Mouse (Mus musculus) spleen, embryonic (tissue): ENCODE measurements around the gene Ndufb5.
"Not testable (repeated sequence)": the region's sequence is repeated elsewhere in the genome, so short reads cannot be mapped to it uniquely, and the experiment has no call there.

ENCODE experiments used
- CTCF ChIA-PET: fragments of 350-600 bp; sonication (Branson Sonifier 250); formaldehyde crosslinking; loops from one replicate; lab custom pipeline; 2022; lab: Charles Lee

The Ndufb5 gene

DNA sequence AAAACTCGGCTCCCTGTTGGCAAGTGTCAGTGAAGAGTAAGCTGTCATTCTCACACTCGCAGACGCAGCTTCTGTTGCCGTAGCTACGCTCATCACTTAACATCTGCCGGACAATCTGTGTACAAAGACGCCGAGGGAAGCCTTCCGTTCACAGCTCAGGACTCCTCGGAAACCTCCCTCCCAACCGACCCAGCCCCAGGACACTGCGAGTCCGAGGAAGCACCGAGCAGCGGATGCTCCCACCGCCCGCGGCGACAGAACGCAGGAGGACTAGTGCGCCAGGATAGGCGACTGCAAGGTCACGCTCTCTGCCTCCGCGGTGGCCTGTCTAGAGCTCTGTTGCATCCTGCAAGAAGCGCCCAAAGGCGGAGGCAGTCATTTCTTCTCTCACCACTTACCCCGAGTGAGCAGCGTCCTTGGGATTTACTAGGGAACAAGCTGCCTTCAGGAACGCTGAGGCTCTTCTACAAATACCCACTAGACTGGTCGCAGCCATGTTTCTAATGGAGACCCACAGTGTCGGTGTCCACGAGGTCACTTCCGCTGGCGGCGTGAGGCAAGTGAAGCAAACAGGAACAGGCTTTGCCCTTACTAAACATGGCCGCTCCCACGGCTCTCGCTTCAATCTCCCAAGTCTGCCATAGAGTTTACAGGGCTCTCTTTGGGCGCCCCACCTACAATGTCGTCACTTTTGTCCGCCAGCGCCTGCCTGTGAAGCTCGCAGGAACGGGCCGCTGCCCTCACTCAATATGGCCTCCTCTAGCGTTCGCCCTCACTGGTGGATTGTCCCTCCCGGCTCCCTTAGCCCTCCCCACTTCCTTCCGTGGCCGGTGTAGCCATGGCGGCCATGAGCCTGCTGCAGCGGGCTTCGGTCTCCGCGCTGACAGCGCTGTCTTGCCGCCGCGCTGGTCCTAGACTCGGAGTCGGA is at the start of gene Ndufb5:
Gene Ndufb5, plus strand, starts transcription at position 747 of the 928 bp plus-strand sequence.
- CTCF ChIA-PET: interaction anchor here (1.2 kb wide), 1 partner anchor 27 kb away, joined by 3 read pairs; no protein-coding TSS in a partner anchor

DNA sequence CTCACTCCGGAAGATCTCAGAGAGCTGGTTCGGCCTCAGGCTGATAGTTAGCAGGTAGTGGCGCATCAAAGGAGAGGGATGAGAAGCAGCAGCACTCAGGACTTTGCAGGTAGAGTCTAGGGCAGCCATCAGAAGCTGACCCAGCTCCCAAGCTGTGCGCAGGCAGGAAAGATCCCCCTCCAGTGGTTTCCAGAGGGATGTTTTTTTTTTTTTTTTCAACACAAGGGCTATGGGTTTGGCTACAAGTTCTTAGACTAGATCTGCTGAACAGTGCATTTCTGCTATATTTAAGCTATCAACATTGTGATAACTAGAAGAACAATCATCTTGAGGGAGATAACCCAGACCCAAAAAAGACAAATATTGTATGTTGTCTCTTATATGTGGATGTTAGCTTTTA is 49.6 kb upstream of the Ndufb5 start:
- CTCF ChIA-PET: no interaction called here

DNA sequence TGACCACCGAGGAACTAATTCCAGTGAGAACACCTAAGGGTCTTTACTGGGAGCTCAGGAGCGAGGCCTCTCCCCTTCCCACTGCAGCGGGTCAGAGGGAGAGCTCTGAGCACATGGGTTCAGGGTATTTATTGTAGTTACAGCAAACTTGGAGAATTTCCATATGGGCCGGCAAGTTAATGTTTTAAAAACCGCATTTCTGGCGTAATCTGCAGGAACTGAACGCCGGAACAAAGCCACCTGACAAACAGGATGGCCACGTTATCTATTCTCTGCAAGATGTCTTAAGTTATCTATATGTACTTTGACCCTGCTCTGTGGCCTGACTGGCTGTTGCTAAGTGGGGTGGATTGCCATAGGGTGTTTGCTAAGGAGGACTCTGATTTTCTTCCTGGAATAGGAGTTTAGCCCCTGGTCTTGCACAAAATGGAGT is 47.2 kb upstream of the Ndufb5 start:
- CTCF ChIA-PET: no interaction called here

DNA sequence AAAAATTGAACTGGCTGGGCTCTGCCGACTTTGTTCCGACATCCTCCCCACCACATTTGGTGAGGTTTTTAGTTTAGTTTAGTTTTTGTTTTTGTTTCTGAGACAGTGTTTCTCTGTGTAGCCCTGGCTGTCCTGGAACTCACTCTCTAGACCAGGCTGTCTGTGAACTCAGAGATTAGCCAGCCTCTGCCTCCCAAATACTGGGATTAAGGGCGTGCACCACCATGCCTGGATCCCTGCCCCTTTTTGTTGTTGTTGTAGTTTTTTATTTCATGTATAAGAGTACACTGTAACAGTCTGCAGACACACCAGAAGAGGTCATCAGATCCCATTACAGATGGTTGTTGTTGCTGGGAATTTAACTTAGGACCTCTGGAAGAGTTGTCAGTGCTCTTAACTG is 46.8 kb upstream of the Ndufb5 start:
- CTCF ChIA-PET: no interaction called here

DNA sequence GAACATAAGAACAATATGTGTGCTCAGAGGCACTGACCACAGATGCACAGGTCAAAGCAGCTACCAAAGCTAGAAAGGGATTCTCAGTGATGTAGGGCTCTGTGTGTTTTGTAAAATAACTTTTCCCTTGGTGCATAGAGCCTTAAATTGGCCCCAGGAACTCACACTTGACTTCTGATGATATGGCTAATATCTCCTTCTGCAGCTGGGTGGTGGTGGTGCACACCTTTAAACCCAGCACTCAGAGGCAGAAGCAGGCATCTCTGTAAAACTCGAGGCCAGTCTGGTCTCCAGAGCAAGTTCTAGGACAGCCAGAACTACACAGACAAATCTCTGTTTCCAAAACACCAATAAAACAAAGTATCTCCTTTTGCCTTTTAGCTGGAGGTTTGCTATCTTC is 45.9 kb upstream of the Ndufb5 start:
- CTCF ChIA-PET: no interaction called here

DNA sequence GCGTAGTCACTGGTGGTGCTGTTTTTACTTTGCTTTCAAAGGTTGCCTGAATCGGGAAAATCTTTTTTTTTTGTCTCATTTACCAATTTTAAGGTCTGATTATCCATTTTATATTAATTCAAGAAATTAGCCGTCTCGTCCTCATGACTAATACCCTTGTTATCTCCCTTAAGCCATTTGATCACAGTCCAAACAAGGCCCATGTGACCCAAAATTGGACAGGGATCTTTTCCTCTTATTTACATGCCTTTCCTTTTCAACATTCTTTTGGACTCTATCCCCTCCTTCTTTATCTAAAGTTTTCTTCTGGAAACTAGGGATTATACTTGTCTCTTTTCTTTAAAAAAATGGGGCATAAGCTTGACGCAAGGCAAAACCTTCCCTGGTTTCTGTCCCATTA is 44.9 kb upstream of the Ndufb5 start:
- CTCF ChIA-PET: no interaction called here

DNA sequence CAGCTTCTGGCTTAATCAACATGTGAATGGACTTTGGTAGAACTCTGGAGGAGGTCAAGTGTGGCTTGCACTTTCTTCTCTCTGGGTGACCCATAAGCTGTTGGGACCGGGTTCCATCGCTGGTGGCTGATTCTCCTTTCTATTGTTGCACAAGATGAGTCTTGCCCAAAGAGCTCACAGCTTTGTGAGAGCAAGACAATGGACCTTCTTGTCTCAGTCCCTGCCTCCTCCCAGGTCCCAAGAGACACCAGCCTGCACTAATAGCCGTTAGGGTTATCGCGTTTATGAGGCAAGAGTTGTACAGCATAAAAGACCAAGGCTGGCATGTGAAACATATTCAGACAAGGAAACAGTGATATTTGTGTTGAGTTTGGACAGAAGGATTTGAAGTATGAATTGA is 42.6 kb upstream of the Ndufb5 start:
- CTCF ChIA-PET: interaction anchor here (0.6 kb wide), 2 partner anchors 138 to 1924 kb away, joined by 3 to 6 read pairs; no protein-coding TSS in a partner anchor

DNA sequence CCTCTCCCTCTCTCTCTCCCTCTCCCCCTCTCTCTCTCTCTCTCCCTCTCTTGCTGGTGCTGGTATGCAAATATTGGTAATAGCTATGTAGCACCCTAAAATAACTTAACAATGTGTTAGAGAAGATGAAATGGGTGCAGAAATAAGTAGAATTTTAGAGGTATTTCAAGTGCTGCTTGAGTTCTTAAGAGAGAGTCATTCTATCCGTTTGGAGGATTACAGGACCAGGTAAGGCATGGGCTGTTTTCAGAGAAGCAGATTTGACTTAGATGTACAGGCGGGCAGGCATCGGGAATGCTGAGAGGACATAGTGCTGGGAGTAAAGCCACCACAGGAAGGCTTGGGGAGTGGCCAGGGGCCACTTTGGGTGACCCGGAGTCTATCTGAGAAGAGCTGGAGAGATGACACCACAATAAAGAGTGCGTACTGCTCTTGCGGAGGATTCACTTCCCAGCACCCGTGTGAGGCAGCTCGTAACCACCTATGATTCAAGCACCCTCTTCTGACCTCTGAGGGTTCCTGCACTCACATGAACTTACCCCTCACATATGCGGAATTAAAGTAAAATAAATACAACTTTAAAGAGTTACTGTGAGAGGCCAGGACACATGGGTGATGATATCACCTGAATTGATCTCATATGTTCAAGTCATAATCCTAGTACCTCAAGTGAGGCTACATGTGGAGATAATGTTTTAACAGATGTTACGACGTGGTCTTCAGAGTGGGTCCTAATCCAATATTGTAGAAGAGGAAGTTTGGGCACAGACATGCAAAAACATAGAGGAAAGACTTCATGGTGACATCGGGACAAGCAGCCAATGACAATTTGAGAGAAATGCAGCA is 41.8 kb upstream of the Ndufb5 start:
- CTCF ChIA-PET: interaction anchor here (0.6 kb wide), 1 partner anchor 138 kb away, joined by 3 read pairs; no protein-coding TSS in a partner anchor

DNA sequence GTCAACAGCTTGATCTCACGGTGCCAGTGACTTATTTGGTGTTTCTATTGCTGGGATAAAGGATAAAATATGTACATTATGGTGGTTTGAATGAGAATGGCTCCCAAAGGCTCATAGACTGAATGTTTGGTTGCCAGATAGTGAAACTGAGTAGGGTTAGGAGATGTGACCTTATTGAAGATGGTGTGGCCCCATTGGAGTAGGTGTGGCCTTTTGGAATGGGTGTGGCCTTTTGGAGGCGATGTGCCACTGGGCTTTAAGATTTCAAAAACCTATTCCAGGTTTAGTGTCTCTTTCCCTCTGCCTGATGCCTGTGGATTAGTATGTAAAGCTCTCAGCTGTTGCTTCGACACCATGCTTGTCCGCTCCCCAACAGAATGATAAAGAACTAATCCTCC is 41.2 kb upstream of the Ndufb5 start:
- CTCF ChIA-PET: no interaction called here

DNA sequence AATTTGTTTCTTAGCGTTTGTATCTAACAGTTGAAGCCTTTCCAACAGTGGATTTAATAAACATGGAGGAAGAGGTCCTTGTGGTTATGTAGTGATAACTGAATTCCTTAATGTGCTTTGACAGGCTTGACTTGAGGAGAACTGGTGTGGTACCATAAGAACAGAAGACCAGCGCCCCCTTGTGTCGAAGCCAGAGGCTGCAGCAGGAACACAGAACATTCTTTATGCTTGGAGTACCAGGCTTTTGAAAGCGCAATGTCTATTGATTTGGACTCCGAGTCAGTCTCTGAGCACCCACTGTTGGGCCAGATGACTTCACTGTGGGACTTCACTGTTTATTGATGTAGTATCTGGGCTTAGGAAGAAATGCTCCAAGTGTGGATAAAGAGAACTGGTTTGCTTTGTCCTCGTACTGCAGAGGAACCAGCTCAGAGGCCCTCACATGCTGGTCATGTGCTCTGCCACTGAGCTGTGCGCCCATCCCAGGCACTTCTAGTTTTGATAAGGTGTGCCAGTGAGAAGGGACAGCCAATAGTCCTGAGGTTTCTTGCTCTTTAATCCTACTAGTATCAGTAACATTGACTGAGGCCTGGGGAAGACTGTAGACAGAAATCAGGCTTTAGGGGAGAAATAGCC is 38.4 kb upstream of the Ndufb5 start:
- CTCF ChIA-PET: no interaction called here

DNA sequence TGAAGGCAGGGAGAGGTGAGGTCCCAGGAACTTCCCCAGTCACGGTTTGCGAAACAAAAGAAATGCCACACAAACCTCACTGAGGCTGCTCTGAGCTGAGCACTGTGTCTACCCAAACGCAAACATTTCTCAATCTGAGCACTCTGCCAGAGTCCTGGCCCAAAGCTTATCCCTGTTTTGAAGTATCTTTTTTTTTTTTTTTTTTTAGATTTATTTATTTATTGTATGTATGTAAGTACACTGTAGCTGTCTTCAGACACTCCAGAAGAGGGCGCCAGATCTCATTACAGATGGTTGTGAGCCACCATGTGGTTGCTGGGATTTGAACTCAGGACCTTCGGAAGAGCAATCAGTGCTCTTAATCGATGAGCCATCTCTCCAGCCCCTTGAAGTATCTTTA is 32.8 kb upstream of the Ndufb5 start:
- CTCF ChIA-PET: interaction anchor here (0.6 kb wide), 1 partner anchor 10 kb away, joined by 3 read pairs; no protein-coding TSS in a partner anchor

DNA sequence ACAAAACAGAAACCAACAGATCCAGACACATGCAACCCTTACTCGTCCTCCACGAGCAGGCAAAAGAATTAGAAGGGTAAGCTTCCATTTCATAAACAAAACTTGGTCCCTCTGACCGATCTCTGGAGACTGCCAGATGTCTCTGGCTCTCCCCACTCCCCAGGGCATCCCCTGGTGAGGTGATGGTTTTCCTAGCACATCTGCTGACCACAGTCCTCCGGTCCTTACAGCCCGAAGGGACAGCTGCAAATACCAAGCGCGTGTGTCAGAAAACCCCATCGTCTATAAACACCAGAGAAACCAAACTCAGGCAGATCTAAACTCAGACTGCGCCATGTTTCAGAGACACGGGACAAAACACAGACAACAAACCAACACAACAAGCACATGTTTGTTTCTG is 32.2 kb upstream of the Ndufb5 start:
- CTCF ChIA-PET: not testable (repeated sequence)

DNA sequence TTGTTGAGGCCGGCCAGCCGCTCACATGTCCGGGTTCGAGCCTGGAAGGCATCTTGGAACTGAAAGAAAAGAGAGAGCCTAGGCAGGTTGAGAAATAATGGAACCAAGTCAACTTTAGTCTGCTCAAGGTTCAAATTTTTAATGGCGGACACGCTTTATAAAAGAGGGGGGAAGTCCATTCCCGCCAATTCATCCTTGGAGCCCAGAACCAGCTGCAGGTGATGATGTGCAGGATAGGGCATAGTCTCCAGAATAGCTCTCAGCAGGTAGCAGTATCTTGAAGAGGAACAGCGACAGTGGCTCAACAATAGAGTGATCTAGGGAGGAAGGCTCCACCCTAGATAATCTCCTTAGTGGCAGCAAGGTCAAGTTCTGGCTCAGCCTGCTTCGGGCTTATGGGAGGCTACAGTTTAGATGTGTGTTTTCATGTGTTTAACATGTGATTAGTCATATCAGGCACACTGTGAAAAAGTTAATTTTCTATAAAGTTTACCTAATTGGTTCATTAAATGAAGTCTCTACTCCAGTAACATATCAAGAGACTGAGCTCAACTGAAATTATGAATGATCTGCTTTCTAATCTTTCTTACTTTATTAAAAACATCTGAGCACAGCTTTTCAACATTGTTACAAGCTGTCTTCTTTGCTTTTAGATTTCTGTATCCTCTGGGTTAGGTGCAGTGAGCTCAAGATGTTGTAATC is 31.0 kb upstream of the Ndufb5 start, which contains the start of gene Actl6a:
Gene Actl6a, plus strand, starts transcription at position 652 of the 702 bp plus-strand sequence.
- CTCF ChIA-PET: interaction anchor here (0.6 to 0.7 kb wide), 2 partner anchors 369 to 1901 kb away, joined by 3 read pairs; no protein-coding TSS in a partner anchor

DNA sequence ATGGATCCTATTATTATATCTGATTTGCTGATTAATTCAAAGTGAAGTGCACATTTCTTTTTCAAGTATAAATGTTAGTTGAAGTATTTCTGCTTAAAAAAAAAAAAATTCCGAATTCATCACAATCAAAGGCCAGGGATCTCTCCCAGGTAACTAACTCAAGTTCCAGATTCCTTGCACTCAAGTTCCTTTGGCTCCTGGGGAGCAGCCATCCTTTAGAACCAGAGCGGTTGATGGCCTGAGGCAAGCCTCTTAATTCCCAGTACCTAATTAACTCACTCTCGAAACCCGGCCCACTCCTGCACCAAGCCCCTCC is 28.8 kb upstream of the Ndufb5 start:
- CTCF ChIA-PET: no interaction called here

DNA sequence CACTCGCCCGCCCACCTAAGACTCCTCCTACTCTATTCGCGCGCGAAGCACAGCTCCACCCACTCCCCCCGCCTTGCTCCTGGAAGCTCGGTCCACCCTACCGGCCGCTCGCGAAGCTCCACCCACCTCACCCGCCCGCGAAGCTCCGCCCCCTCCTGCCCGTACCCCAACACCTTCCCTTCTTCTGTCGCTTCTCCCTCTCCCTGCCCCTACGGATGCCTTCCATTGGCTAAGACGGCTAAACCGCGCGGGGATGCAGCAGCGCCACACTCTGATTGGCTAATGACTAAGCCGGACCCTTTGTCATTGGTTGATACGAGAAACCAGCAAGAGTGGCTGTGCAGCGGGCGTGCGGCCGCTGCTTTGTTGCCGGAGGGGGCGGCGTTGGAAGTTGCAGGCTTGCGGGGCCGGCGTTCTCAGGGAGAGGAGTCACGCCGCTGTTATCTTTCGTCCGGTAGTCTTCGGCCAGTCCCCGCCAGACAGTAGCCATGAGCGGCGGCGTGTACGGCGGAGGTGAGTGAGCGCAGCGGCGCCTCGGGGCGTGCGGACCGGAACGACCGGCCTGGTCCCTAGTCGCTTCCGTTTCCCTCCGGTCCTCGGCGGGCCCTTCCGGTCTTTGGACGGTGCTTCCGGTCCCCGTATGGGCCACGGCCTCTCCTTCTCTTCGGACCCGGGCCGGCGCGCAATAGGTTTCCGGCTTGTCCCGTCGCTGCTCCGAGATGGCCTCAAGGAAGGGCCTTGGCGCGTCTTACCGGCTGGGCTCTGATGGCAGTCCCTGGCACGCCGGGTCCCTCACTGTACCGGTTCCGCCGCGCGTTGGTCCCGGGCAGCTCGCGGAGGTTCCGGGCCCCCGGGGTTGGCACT is 28.2 kb upstream of the Ndufb5 start:
- CTCF ChIA-PET: no interaction called here

DNA sequence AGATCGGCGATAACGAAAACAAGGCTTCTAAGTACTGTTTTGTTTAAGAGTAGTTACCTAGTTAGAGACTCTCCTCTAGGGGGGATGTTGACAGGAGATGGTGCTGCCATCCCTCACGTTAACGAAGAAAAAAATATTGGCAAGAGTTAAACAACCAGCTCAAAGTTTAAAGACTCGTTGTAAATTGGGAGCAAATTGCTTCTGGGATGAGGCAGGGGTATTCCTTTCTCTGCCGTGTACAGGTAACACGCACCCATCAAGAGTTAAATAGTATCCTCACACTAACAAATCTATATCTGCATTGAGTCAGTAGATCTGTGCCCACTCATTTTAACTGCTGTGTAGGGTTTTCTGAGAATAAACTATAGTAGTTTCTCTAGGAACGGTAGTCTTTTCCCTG is 27.4 kb upstream of the Ndufb5 start:
- CTCF ChIA-PET: no interaction called here

DNA sequence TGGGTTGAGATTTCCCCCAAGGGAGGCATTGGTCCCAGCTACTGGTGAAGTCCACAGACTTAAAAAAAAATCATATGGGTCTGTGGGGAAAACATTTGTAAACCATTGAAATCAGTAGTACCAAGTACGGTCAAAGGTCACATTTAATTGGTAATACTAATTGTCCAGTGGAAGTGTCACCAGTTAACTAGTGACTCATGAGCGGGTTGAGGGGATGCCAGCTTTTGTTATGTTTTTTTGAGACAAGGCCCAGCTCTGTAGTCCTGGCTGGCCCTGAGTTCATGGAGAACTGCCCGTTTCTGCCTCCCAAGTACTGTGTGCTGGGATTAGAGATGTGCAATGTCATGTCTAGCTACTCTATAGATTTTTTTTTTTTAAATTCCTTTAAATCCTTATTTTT is 23.1 kb upstream of the Ndufb5 start:
- CTCF ChIA-PET: interaction anchor here (0.6 kb wide), 1 partner anchor 10 kb away, joined by 3 read pairs; no protein-coding TSS in a partner anchor

DNA sequence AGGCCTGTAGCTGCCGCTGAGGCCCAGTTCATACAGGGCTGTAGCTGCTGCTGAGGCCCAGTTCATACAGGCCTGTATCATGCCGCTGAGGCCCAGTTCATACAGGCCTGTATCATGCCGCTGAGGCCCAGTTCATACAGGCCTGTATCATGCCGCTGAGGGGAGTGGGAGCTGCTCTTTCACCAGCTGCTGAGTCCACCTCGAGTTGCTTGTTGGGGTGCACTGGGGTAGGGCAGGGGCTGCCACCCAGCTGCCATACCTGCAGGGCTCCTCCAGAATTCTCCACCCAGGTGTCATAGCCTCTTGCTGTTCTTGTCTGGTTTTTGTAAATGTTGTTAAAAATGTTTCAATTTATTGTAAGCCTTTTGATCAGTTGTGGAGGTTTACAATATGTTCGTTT is 19.4 kb upstream of the Ndufb5 start:
- CTCF ChIA-PET: not testable (repeated sequence)

DNA sequence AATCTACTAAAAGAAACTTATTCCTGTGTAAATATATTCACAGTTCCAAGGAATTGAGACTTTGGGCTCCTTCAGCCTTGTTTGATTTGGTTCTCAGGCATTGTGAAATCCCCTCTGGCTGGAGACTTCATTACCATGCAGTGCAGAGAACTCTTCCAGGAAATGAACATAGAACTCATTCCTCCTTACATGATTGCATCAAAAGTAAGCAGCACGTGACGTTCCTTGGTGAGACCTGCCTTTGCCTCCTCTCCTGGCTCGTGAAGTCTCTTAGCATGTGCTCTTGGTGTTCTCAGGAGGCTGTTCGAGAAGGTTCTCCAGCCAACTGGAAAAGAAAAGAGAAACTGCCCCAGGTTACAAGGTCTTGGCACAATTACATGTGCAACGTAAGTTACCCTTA is 18.5 kb upstream of the Ndufb5 start:
- CTCF ChIA-PET: no interaction called here

DNA sequence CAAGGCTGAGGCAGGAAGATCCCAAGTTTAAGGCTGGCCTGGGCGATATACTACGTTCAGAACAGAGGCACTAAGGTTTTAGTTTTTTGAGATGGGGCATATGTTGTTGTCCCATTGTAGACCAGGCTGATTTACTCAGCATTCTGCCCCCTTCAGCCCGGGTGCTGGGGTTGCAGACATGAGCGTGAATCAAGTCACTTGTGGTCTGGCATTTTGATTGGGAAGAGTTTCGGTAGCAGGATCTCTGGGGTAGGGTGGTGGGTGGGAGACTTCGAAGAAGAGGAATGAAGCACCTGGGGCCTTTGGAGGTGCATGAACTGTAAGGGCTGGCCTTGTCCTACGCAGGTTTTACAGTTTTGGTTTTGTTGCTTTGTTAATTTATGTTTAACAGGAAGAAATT is 12.6 kb upstream of the Ndufb5 start:
- CTCF ChIA-PET: no interaction called here
